Mouse (Mus musculus): ENCODE results near the gene Gsta2. TPM values are rescaled to one million over a fixed set of nuclear protein-coding genes. Genes with fewer than 3 reads are reported as not detected.
A peak's percentile ranks its signal among the peaks of the same experiment; 100 is the strongest.
"Not testable (repeated sequence)": the region's sequence is repeated elsewhere in the genome, so short reads cannot be mapped to it uniquely, and the experiment has no call there.

The Gsta2 gene
- polyA plus RNA-seq, 1 experiment from 2014 or later = not detected

DNA sequence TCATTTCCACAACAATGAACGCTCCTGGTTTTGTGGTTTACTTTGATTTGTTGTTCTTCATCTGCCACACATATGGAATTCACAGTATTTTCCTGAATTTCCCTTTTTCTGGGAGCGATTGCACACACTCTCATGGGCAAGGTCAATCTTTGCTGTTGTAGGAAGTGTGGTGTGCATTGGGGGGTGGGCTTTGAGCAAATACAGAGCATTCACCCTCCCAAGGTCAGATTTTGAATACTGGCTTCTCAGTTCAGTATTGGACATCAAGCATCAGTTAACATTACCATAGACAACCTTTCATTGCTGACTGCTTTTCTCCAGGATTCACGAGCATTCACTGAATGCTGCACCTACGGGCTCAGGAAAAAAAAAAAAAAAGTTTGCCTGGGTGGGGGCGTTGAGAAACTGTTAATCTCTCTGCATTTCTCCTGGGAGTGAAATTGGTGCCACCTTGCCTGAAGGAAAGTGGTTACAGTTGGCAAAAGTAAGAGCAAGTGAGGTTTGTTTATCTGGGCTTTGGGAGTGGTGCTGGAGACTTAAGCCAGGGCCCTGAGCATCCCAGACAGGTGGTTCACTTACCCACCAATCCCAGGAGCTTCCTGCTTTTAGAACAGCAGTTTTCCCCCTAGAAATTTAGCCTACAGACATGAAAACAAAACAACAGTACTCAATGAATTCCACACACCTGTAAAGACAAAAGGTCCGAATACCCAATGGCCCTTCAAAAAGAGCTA is 4.3 kb upstream of the Gsta2 start:
- H3K27ac ChIP-seq (replicated peaks; ENCODE audit: low read depth, low read length) = no peak overlapping the region
- no peaks in the 10 kb centered on the region for H3K27me3 ChIP-seq (ENCODE audit: control insufficient read depth, insufficient read depth, low read length)
- no peaks in the 10 kb centered on the region for H3K4me1 ChIP-seq (ENCODE audit: control insufficient read depth, insufficient read depth, low read length)
- no peak for ATAC-seq (ENCODE audit: low FRiP score, low TSS enrichment)
- WGBS = 80% methylated on average over 6 of the region's 6 CpGs
- no peak for DNase-seq
- no peak overlapping the region for H3K4me3 ChIP-seq (replicated peaks; ENCODE audit: low read depth, low read length)
- no peaks in the 10 kb centered on the region; the same call in 1 of the 2 replicates for H3K9me3 ChIP-seq (ENCODE audit: control insufficient read depth, low read length)
- H3K9ac ChIP-seq (replicated peaks; ENCODE audit: low read length) = no peak overlapping the region
- no peaks in the 10 kb centered on the region for H3K36me3 ChIP-seq (ENCODE audit: control insufficient read depth, insufficient read depth, low read length)
- no peak overlapping the region for H3K4me2 ChIP-seq (ENCODE audit: low read length)

DNA sequence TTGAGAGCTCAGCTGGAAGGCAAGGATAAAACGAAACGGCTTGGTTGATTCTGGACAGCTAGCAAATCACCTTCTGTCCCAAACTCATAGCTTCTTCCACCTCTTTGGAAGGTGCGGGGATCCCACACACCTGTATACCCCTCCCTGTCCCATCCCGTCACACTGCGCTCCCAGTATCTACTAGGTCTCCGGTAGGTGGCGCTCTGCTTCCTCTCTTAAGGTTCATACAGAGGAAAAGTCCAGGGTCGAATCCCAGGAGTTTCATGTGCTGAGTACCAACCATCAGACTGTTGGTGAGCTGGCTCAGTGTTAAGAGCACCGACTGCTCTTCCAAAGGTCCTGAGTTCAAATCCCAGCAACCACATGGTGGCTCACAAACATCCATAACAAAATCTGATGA is 2.5 kb upstream of the Gsta2 start:
- Histone ChIP-seq H3K4me1 (ENCODE audit: control insufficient read depth, insufficient read depth, low read length) (no peaks in the 10 kb centered on the region), H3K4me2 (ENCODE audit: low read length) (no peak overlapping the region), H3K36me3 (ENCODE audit: control insufficient read depth, insufficient read depth, low read length) (no peaks in the 10 kb centered on the region), H3K9me3 (ENCODE audit: control insufficient read depth, low read length) (no peaks in the 10 kb centered on the region), H3K27me3 (ENCODE audit: control insufficient read depth, insufficient read depth, low read length) (no peaks in the 10 kb centered on the region), H3K9ac (replicated peaks; ENCODE audit: low read length) (no peak overlapping the region), H3K4me3 (replicated peaks; ENCODE audit: low read depth, low read length) (no peak overlapping the region), H3K27ac (replicated peaks; ENCODE audit: low read depth, low read length) (no peak overlapping the region)
- 15% methylated on average over 9 of the region's 9 CpGs for WGBS
- ATAC-seq (ENCODE audit: low FRiP score, low TSS enrichment) = 0 out of 2 replicates have a peak, but pooled peaks have one; percentile 43
- peak; percentile 81 for DNase-seq

DNA sequence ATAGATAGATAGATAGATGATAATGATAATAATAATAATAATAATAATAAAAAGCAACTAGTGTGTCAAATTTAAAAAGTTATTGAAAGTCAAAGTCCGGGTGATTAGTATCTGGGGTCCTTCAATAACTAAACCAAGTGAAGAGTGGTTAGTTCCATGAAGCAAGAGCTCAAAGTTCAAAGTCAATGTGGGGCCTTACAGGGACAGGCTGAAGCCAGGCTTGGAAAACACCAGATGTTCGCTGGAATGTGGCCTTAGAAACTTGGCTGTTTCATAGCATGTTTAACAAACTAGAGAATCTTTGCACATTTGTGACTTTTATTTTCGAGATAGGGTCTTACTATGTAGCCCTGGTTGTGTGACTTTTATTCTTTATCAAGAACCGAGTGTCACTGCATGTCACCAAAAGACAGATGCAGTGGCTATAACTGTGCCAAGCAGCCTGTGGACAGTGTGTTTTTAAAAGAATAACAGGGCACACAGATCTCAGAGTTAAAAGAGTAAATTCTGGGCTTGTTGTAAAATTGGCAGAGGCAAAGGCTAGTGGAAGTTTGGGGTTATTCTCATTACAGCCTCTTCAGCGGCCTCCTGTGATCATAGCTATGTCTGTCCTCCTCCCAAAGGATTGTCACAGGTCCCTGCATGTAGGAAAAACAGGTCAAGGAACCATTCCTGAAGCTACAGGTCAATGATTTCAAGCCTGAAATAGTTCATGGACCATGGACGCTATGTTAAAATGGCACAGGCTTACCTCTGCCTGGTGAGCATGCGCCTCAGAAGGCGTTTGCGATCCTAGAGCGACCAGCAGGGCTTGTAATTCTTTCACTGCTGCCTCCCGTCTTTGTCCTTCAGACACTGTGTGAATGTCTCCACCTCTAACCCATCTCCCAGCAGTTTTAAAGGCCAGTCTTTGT is 666 bp downstream of the Gsta2 start:
- Histone ChIP-seq H3K4me3 (replicated peaks; ENCODE audit: low read depth, low read length) (no peak overlapping the region), H3K27me3 (ENCODE audit: control insufficient read depth, insufficient read depth, low read length) (no peaks in the 10 kb centered on the region), H3K4me1 (ENCODE audit: control insufficient read depth, insufficient read depth, low read length) (no peaks in the 10 kb centered on the region), H3K27ac (replicated peaks; ENCODE audit: low read depth, low read length) (no peak overlapping the region), H3K36me3 (ENCODE audit: control insufficient read depth, insufficient read depth, low read length) (no peaks in the 10 kb centered on the region), H3K4me2 (ENCODE audit: low read length) (no peak overlapping the region), H3K9me3 (ENCODE audit: control insufficient read depth, low read length) (no peaks in the 10 kb centered on the region), H3K9ac (replicated peaks; ENCODE audit: low read length) (no peak overlapping the region)
- WGBS = 83% methylated on average over 11 of the region's 11 CpGs
- DNase-seq (no peak), ATAC-seq (ENCODE audit: low FRiP score, low TSS enrichment) (no peak)

DNA sequence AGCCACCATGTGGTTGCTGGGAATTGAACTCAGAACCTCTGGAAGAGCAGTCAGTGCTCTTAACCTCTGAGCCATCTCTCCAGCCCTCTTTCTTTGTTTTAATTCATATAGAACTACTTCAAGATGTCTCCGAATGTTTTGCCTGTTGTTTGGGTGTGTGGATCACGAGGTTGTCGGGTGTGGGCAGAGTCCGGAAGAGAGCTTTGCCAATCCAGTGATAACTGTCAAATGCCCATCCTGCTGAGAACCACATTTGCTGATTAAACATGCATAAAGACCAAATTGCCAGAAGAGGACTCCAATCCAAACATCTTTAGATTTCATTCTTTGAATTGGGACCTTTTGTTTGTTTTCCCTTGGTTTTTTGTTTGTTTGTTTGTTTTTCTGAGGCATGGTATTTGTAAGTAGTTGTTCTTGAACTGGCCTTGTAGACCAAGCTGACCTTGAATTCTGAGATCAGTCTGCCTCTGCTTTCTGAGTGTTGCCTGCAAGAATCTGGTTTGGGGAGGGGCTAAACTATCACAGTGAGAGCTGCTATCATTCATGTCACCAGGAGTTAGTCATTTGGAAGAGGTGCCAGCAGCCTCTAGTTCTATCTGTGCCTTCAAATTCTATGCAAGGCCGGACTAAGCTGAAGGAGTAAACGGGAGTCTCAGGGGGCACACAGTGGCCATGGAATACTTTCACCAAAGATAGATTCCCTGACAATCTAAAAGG is 3.9 kb downstream of the Gsta2 start:
- ATAC-seq (ENCODE audit: low FRiP score, low TSS enrichment) (no peak), DNase-seq (no peak)
- H3K27me3 ChIP-seq (ENCODE audit: control insufficient read depth, insufficient read depth, low read length) = no peaks in the 10 kb centered on the region
- no peaks in the 10 kb centered on the region for H3K36me3 ChIP-seq (ENCODE audit: control insufficient read depth, insufficient read depth, low read length)
- H3K4me2 ChIP-seq (ENCODE audit: low read length) = no peak overlapping the region
- H3K4me3 ChIP-seq (replicated peaks; ENCODE audit: low read depth, low read length) = no peak overlapping the region
- H3K9ac ChIP-seq (replicated peaks; ENCODE audit: low read length) = no peak overlapping the region
- no peak overlapping the region for H3K27ac ChIP-seq (replicated peaks; ENCODE audit: low read depth, low read length)
- no peaks in the 10 kb centered on the region for H3K9me3 ChIP-seq (ENCODE audit: control insufficient read depth, low read length)
- WGBS = 87% methylated on average over 6 of the region's 6 CpGs
- H3K4me1 ChIP-seq (ENCODE audit: control insufficient read depth, insufficient read depth, low read length) = no peaks in the 10 kb centered on the region

DNA sequence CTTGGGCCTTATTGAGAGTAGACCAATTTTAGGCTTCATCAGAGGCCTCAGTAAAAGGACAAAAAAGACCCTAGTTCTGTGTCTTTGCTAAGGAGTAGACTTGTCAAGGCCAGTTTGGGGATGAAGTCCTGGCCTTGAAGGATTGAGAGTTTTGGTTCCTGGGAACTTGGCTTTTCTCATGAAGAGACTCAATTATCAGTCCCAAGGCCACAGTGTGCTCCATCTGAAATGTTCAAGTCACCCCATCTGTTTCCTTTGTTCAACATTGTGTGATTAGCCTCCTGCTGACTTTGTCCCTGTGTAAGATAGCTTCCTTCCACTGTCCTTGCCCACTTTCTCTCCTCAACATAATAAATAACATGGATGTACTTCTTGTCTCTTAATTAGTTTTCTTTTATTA is 5.6 kb downstream of the Gsta2 start:
- not testable (repeated sequence) for H3K36me3 ChIP-seq (ENCODE audit: control insufficient read depth, insufficient read depth, low read length); H3K27ac ChIP-seq (replicated peaks; ENCODE audit: low read depth, low read length); DNase-seq; ATAC-seq (ENCODE audit: low FRiP score, low TSS enrichment); H3K9me3 ChIP-seq (ENCODE audit: control insufficient read depth, low read length); H3K27me3 ChIP-seq (ENCODE audit: control insufficient read depth, insufficient read depth, low read length); H3K4me2 ChIP-seq (ENCODE audit: low read length); H3K4me3 ChIP-seq (replicated peaks; ENCODE audit: low read depth, low read length); H3K9ac ChIP-seq (replicated peaks; ENCODE audit: low read length); H3K4me1 ChIP-seq (ENCODE audit: control insufficient read depth, insufficient read depth, low read length)

DNA sequence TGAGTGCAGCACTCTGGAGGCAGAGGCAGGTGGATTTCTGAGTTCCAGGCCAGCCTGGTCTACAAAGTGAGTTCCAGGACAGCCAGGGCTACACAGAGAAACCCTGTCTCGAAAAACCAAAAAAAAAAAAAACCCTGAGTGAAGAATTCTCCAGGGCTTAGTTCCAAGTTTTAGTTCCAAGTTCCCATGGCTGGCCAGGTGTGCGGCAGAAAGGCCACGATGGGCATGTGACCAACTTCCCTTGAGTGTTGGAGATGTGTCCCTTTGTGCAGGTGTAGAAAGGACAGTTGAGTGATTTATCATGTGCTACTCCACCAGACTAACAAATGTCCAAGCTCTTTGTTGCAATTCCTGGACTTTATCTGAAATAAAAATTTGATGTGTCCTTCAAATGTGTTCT is 6.4 kb downstream of the Gsta2 start:
- not testable (repeated sequence) for DNase-seq; ATAC-seq (ENCODE audit: low FRiP score, low TSS enrichment); H3K27me3 ChIP-seq (ENCODE audit: control insufficient read depth, insufficient read depth, low read length); H3K4me2 ChIP-seq (ENCODE audit: low read length); H3K4me3 ChIP-seq (replicated peaks; ENCODE audit: low read depth, low read length); H3K36me3 ChIP-seq (ENCODE audit: control insufficient read depth, insufficient read depth, low read length); H3K27ac ChIP-seq (replicated peaks; ENCODE audit: low read depth, low read length); H3K9ac ChIP-seq (replicated peaks; ENCODE audit: low read length); H3K9me3 ChIP-seq (ENCODE audit: control insufficient read depth, low read length); H3K4me1 ChIP-seq (ENCODE audit: control insufficient read depth, insufficient read depth, low read length)
- 77% methylated on average over 3 of the region's 3 CpGs for WGBS

DNA sequence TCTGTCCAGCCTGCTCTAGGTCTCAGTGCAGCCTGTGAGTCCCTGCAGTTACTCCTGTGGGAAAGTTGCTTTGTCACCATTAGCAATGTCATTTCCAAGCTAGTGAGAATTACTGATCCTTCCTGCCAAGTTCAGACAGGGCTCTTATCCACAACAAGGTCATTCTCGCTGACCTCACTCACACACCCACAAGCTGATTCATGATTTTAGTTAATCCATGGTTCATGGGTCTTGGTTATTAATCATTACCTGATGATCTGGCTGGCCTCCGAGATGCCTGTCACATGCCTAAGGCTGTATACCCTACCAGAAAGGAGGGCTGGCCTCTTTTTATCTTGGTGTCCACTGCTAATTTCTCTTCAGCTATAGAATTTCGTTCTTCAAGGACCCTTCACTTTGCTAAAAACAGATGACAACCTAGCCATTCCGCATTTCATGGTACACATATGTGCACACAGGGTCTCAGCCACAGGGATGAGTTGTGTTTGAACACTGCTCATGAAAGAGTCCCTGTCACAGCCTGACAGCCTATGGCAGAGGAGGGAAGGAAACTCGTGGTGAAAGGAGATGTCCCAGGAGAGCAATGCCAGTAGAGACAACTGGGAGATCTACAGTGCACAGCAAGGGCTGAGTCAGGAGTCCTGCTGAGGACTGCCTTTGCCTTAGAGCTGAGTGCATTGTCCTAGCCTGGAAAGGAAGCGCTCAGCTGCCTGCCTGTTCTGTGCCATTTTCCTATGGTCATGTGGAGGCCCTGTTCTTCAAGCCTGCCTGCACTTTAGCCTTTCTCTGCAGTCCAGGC is 7.2 kb downstream of the Gsta2 start:
- not testable (repeated sequence) for DNase-seq; ATAC-seq (ENCODE audit: low FRiP score, low TSS enrichment); H3K4me2 ChIP-seq (ENCODE audit: low read length); H3K27ac ChIP-seq (replicated peaks; ENCODE audit: low read depth, low read length); H3K9ac ChIP-seq (replicated peaks; ENCODE audit: low read length); H3K9me3 ChIP-seq (ENCODE audit: control insufficient read depth, low read length); H3K4me1 ChIP-seq (ENCODE audit: control insufficient read depth, insufficient read depth, low read length); H3K4me3 ChIP-seq (replicated peaks; ENCODE audit: low read depth, low read length); H3K27me3 ChIP-seq (ENCODE audit: control insufficient read depth, insufficient read depth, low read length); H3K36me3 ChIP-seq (ENCODE audit: control insufficient read depth, insufficient read depth, low read length)
- 80% methylated on average over 6 of the region's 6 CpGs for WGBS

DNA sequence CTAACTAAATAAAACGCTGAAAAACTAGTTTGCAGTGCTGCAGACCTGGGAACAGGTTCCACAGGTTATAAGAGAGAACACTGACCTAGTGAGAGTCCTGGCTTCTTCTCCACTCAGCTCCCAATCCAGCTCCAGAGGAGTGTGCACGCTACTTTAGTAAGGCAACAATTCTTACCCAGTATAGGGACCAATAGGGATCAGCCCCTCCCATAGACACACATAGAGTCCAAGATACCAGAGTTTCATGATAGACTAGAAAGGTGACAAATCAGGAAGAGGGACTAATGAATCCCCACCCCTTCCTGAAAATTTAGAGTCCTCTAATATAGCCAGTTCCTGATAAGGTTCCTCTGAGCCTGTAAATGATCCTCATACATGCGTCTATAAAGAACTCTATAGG is 8.6 kb downstream of the Gsta2 start:
- WGBS = 76% methylated on average over 3 of the region's 3 CpGs
- Histone ChIP-seq H3K36me3 (ENCODE audit: control insufficient read depth, insufficient read depth, low read length) (no peaks in the 10 kb centered on the region), H3K27me3 (ENCODE audit: control insufficient read depth, insufficient read depth, low read length) (no peaks in the 10 kb centered on the region), H3K4me3 (replicated peaks; ENCODE audit: low read depth, low read length) (no peak overlapping the region), H3K9ac (replicated peaks; ENCODE audit: low read length) (no peak overlapping the region), H3K4me1 (ENCODE audit: control insufficient read depth, insufficient read depth, low read length) (no peaks in the 10 kb centered on the region), H3K27ac (replicated peaks; ENCODE audit: low read depth, low read length) (no peak overlapping the region), H3K9me3 (ENCODE audit: control insufficient read depth, low read length) (no peaks in the 10 kb centered on the region), H3K4me2 (ENCODE audit: low read length) (no peak overlapping the region)
- DNase-seq = no peak
- no peak for ATAC-seq (ENCODE audit: low FRiP score, low TSS enrichment)

Measured in midbrain, embryonic 14.5 days (tissue).